Mouse (Mus musculus) embryonic facial prominence, embryonic 12.5 days (tissue): ENCODE measurements at regions not wholly inside any gene's neighbourhood (a gene's known extent, or its start where the extent isn't known, plus 50 kb on each side); places are given as distances from the start of the nearest gene placed in this dataset.
A peak's percentile ranks its signal among the peaks of the same experiment; 100 is the strongest.

Source experiments
- ATAC-seq: fragments of 200-750 bp; cut with Nextera tagmentation; 2 replicates; pipeline ENCODE4 v1.8.0; 2017; ENCODE audit not compliant: insufficient number of reproducible peaks, insufficient read depth, low FRiP score, low TSS enrichment
- H3K27ac ChIP-seq: fragments of 300-500 bp; sonication (generic); 2 replicates; pipeline ENCODE4 v1.5.1; 2016; ENCODE audit warnings: mild to moderate bottlenecking
- H3K27me3 ChIP-seq: fragments of 300-500 bp; sonication (generic); 2 replicates; pipeline ENCODE4 v1.6.1; 2016; ENCODE audit warnings: mild to moderate bottlenecking, moderate library complexity
- H3K36me3 ChIP-seq: fragments of 300-500 bp; sonication (generic); 2 replicates; pipeline ENCODE4 v1.6.1; 2016; ENCODE audit warnings: mild to moderate bottlenecking
- H3K4me1 ChIP-seq: fragments of 300-500 bp; sonication (generic); 2 replicates; pipeline ENCODE4 v1.6.1; 2016
- H3K4me2 ChIP-seq: fragments of 300-500 bp; sonication (generic); replicated peaks from 2 replicates; pipeline ENCODE4 v1.6.1; 2016; ENCODE audit warnings: mild to moderate bottlenecking, moderate library complexity
- H3K4me3 ChIP-seq: fragments of 300-500 bp; sonication (generic); 2 replicates; pipeline ENCODE4 v1.5.1; 2016; ENCODE audit warnings: mild to moderate bottlenecking
- H3K9ac ChIP-seq: fragments of 300-500 bp; sonication (generic); 2 replicates; pipeline ENCODE4 v1.6.1; 2016; ENCODE audit warnings: mild to moderate bottlenecking, moderate library complexity
- H3K9me3 ChIP-seq: fragments of 300-500 bp; sonication (generic); 2 replicates; pipeline ENCODE4 v1.6.1; 2016; ENCODE audit warnings: mild to moderate bottlenecking, moderate library complexity
- WGBS: fragments of 180-500 bp; shearing (Covaris S2); methylation state at CpG from one replicate; pipeline ENCODE4 v1.1.7; 2016; 5-methylcytosine and 5-hydroxymethylcytosine counted together

DNA sequence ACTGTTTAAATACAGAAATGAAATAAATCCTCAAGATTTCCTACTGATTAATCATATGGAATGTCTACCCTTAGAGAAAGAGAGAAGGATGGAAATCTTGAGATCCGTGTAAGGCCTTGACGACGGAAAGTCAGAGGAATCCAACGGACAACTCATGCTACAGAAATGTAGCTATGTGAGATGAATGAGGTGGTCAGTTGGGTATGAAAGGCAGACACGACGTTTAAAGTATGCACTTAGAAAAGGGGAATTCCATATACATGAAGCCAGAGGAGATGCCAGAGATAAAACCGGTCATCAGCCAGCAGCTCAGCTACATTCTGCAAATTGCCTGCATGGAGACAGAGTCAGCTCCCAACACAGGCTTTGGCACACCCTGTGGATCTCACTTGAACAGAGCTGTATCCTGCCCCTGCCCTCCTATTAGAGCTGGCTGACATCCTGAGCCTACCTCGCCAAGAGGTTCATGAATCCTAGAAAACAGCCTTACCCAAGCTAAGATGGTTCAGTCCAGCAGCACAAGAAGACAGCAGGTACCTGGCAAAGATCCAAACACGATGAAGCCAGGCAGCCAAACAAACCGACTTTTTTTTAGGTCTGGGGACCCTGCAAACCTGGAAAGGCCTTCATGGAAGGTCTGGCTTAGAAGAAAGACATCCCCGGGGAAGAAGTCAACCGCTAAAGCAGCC is 331.3 kb upstream of the Epha4 start:
- H3K27me3 ChIP-seq = no peaks in the 10 kb centered on the region
- no peak for ATAC-seq
- H3K4me1 ChIP-seq = peaks cover 8% of the 10 kb centered on the region; the same call in 1 of the 2 replicates
- H3K9ac ChIP-seq = no peak overlapping the region
- H3K27ac ChIP-seq = no peak overlapping the region
- no peaks in the 10 kb centered on the region for H3K9me3 ChIP-seq
- no peak overlapping the region for H3K4me3 ChIP-seq
- 85% methylated on average over 12 of the region's 12 CpGs for WGBS
- H3K36me3 ChIP-seq = no peaks in the 10 kb centered on the region
- no peak overlapping the region for H3K4me2 ChIP-seq

DNA sequence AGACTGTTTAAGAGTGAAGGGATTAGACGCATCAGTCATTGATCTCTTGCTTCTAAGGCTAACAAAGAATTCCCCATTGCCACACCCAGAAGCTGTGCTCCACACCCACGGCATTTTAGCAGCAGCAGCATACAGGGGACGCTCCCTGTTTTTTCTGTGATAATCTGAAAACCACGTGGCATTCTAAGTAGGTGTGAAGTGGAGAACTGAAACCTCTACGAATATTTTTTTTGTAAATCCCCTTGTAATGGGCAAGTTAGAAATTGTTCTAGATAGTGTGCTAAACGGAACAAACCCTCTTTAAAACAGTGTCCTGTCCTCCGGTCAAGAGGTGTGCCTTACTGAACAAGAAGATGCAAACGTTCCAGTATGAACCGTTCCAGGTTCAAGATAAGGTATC is 325.8 kb upstream of the Epha4 start:
- no peak overlapping the region for H3K4me3 ChIP-seq
- no peaks in the 10 kb centered on the region for H3K36me3 ChIP-seq
- ATAC-seq = no peak
- H3K4me1 ChIP-seq = no peaks in the 10 kb centered on the region
- no peaks in the 10 kb centered on the region for H3K9me3 ChIP-seq
- H3K27ac ChIP-seq = no peak overlapping the region
- no peak overlapping the region for H3K9ac ChIP-seq
- 73% methylated on average over 9 of the region's 9 CpGs for WGBS
- no peaks in the 10 kb centered on the region for H3K27me3 ChIP-seq
- no peak overlapping the region for H3K4me2 ChIP-seq

DNA sequence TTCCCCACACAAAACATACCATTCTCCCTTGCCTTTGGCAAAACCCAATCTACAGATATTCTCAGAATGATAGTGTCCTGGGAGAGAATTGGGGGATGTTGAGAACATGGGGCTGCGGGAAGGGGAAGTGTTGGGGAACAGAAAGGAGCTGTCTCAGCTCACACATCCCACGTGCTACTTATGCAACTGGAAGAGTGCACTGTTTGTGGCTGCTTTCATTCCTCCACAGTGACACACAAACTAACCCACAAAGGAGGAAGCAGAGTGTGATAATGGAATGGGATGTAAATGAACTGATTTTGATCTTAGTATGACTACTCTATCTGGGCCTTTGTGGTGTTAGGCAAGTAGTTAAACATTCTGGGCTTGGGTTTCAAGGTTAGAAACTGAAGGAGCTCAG is 317.3 kb upstream of the Epha4 start:
- Histone ChIP-seq H3K4me1 (no peaks in the 10 kb centered on the region), H3K36me3 (no peaks in the 10 kb centered on the region), H3K27me3 (no peaks in the 10 kb centered on the region), H3K4me3 (no peak overlapping the region), H3K4me2 (no peak overlapping the region), H3K27ac (no peak overlapping the region), H3K9ac (no peak overlapping the region), H3K9me3 (no peaks in the 10 kb centered on the region)
- no peak for ATAC-seq
- 60% methylated on average over 2 of the region's 2 CpGs for WGBS

DNA sequence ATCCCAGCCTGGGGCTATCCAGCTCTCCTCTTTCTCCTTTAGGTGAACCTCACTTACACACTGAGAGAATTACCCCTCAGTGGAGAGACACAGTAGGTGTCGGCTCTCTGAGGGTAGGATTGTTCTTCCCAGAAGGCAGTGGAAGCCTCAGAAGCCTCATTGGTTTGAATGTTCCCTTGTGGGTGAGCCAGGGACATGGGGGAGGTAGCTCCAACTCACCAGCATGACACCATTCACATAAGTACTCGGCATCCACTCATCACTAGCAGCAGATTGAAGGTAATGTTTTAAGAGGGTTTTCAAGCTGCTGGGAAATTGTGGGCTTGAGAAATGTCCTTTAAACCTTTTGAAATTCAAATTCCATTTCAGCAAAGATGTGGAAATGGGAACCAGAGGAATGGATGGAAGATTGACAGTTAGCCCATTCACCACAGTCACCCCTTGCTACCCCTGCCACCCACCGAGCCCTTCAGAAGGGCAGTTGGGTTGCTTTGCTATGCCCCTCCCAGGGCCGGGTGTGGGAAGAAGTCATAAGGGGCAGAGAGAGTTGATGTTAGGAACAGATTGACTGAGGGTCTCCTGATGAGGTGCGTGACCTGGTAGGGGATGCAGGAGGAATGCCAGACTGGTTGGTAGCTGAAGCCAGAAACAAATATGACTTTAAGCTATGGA is 310.0 kb upstream of the Epha4 start:
- ATAC-seq = no peak
- H3K36me3 ChIP-seq = no peaks in the 10 kb centered on the region
- H3K9ac ChIP-seq = no peak overlapping the region
- H3K27ac ChIP-seq = no peak overlapping the region
- H3K4me3 ChIP-seq = no peak overlapping the region
- no peak overlapping the region for H3K4me2 ChIP-seq
- H3K9me3 ChIP-seq = no peaks in the 10 kb centered on the region
- H3K4me1 ChIP-seq = peaks cover 10% of the 10 kb centered on the region; the same call in 1 of the 2 replicates
- 61% methylated on average over 5 of the region's 5 CpGs for WGBS
- no peaks in the 10 kb centered on the region for H3K27me3 ChIP-seq

DNA sequence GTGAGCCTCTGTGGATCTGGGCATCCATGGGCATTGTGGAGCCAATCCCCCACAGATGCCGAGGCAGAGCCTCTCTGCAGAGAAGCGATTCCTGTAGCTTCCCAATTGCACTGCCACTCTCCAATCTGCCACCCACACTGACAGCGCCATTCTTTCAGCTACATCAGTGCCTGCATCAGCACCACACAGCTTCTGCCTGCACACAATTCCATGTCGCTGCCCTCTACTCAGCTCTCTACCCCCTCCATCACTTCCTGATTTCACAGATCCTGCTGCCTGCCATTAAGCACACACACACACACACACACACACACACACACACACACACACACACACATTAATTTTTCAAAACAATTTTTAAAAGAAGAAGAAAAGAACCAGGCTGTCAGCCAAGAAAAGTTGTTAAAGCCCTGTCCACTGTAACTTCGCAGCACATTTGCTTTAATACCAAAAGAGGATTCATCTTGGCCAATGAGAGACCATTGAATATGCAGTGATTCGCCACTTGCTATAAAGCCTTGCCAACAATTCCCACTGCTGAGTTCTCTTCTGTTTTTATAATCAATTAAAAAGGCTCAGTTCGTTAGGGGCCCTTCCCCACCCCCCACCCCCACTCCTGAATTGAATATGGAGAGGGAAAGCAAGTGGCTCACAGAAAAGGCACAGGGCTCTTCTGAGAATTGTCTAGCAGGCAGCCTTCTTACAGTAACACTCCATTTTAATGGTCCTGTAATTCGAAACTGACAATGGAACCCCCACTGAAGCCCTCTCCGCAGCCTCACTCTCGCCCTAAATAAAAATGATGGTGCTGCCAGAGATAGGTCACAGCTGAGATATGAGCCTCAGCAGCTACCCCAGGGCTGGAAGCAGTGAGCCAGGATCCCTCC is 309.2 kb upstream of the Epha4 start:
- no peaks in the 10 kb centered on the region for H3K9me3 ChIP-seq
- no peak overlapping the region for H3K27ac ChIP-seq
- no peak overlapping the region for H3K4me3 ChIP-seq
- H3K27me3 ChIP-seq = no peaks in the 10 kb centered on the region
- no peak overlapping the region for H3K9ac ChIP-seq
- no peaks in the 10 kb centered on the region for H3K36me3 ChIP-seq
- H3K4me2 ChIP-seq = 0 out of 2 replicates have a peak overlapping the region, but pooled peaks have one; percentile 19
- 34% methylated on average over 10 of the region's 10 CpGs for WGBS
- no peak for ATAC-seq
- peaks cover 10% of the 10 kb centered on the region; the same call in 1 of the 2 replicates for H3K4me1 ChIP-seq

DNA sequence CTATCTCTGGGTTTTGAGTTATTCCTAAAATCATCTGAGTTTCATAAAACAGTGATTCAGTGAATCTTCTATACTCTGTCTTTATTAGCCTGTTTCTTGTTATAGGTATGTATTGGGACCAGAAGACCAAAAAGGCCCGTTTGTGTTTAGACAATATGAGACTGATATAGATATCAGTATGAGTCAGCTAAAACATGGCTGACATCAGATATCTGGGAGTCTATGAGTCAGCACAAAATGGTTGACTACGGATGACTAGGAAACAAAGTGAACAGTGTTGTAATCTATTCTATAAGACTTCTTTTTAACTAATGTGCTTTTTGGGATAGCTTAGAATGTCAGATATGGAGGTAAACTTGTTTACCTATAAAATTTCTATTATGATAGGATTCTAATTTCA is 305.2 kb upstream of the Epha4 start:
- Histone ChIP-seq H3K9me3 (no peaks in the 10 kb centered on the region), H3K9ac (no peak overlapping the region), H3K4me1 (peaks cover 10% of the 10 kb centered on the region; the same call in 1 of the 2 replicates), H3K4me2 (no peak overlapping the region), H3K36me3 (no peaks in the 10 kb centered on the region), H3K4me3 (no peak overlapping the region), H3K27me3 (no peaks in the 10 kb centered on the region), H3K27ac (no peak overlapping the region)
- no peak for ATAC-seq
- WGBS = 73% methylated on average over 2 of the region's 2 CpGs

DNA sequence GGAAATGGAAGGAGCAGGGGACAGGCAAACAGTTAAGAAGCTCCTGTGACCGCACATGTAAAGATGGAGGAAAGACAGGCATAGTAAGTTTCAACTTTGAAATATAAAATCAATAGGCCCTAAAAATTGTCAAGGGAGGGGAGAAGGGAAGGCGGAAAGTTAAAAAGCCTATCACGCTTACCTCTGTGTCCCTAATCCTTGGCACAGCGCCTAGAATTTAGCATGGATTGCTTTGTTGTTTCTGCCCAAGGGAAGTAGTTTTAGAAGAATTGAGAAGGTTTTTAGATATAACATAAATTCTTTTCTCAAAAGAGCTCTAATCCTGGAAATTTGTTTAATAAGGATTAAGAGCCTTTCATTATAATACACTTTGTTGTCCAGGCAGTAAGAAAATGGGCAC is 300.6 kb upstream of the Epha4 start:
- Histone ChIP-seq H3K9me3 (no peaks in the 10 kb centered on the region), H3K27ac (no peak overlapping the region), H3K4me2 (no peak overlapping the region), H3K36me3 (no peaks in the 10 kb centered on the region), H3K4me1 (no peaks in the 10 kb centered on the region), H3K27me3 (no peaks in the 10 kb centered on the region), H3K4me3 (no peak overlapping the region), H3K9ac (no peak overlapping the region)
- no peak for ATAC-seq
- WGBS = 88% methylated on average over 4 of the region's 4 CpGs

DNA sequence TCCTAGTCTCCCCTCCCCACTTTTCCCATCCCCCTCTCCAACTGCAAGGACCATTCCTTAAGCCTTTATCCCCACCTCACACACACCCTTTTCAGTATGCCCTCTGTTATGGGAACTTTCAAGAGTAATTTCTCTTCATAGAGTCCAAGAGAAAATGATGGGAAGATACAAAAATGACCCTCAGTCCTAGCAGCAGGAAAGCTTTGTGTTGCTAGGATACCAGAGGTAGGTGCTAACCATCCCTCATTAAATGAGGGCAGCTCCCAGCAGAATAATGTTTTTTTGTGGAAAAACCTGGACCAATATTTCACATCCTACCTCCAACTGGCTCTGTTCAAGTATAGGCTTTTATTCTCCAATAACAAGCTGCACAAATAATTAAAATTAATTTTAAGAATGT is 296.7 kb upstream of the Epha4 start:
- no peak for ATAC-seq

DNA sequence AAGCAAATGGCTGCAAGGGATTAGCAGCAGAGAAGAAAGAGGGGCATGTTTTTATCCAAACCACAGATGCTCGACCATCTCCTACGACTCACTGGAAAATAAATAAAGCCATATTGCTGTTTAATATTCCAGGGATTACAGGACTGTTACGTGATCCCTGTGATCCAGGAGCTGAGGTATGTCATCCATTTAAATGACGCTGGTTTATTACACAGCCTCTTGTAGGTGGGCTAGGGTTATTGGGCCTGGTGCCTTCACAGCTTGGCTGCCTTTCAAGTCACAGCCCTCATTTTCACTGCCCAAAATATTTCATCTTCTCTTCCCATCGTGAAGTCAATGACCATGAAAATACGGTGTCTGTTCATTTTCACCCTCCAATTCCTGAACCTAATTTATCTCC is 276.1 kb upstream of the Epha4 start:
- no peak overlapping the region for H3K9ac ChIP-seq
- 70% methylated on average over 6 of the region's 6 CpGs for WGBS
- no peaks in the 10 kb centered on the region for H3K9me3 ChIP-seq
- H3K4me1 ChIP-seq = no peaks in the 10 kb centered on the region
- H3K27me3 ChIP-seq = no peaks in the 10 kb centered on the region
- no peak for ATAC-seq
- H3K4me3 ChIP-seq = no peak overlapping the region
- no peak overlapping the region for H3K4me2 ChIP-seq
- H3K27ac ChIP-seq = no peak overlapping the region
- H3K36me3 ChIP-seq = no peaks in the 10 kb centered on the region

More for the DNA sequence above, 296.7 kb upstream of the Epha4 start:
- H3K4me3 ChIP-seq = no peak overlapping the region
- H3K27ac ChIP-seq = no peak overlapping the region
- no peaks in the 10 kb centered on the region for H3K4me1 ChIP-seq
- no peak overlapping the region for H3K4me2 ChIP-seq
- no peaks in the 10 kb centered on the region for H3K27me3 ChIP-seq
- no peaks in the 10 kb centered on the region for H3K9me3 ChIP-seq
- no peak overlapping the region for H3K9ac ChIP-seq
- no peaks in the 10 kb centered on the region for H3K36me3 ChIP-seq

DNA sequence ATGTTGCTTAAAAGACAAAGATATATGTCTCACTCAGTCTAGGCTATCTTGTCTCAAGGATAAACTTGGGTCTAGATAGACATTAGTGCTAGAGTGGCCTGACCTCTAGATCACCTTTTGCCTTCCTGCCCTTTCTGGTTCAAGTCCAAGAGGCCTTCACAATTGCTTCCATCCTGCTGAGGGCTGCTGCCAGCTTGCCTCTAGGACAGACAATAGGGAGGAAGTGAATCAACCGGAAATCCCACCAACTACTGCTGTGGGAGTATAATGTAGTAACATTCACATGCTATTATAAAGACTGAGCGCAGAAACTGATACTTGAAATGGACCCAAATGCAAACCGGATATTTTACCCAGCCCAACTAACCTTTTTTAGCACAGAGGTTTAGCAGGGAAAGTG is 239.4 kb upstream of the Epha4 start:
- no peaks in the 10 kb centered on the region for H3K36me3 ChIP-seq
- no peak overlapping the region for H3K4me3 ChIP-seq
- no peak overlapping the region for H3K4me2 ChIP-seq
- H3K9me3 ChIP-seq = 0 out of 2 replicates have a peak, but pooled peaks cover 3% of the 10 kb centered on the region
- no peak for ATAC-seq
- no peak overlapping the region for H3K9ac ChIP-seq
- WGBS = 85% methylated on average over 3 of the region's 3 CpGs
- no peak overlapping the region for H3K27ac ChIP-seq
- H3K4me1 ChIP-seq = no peaks in the 10 kb centered on the region
- H3K27me3 ChIP-seq = no peaks in the 10 kb centered on the region

DNA sequence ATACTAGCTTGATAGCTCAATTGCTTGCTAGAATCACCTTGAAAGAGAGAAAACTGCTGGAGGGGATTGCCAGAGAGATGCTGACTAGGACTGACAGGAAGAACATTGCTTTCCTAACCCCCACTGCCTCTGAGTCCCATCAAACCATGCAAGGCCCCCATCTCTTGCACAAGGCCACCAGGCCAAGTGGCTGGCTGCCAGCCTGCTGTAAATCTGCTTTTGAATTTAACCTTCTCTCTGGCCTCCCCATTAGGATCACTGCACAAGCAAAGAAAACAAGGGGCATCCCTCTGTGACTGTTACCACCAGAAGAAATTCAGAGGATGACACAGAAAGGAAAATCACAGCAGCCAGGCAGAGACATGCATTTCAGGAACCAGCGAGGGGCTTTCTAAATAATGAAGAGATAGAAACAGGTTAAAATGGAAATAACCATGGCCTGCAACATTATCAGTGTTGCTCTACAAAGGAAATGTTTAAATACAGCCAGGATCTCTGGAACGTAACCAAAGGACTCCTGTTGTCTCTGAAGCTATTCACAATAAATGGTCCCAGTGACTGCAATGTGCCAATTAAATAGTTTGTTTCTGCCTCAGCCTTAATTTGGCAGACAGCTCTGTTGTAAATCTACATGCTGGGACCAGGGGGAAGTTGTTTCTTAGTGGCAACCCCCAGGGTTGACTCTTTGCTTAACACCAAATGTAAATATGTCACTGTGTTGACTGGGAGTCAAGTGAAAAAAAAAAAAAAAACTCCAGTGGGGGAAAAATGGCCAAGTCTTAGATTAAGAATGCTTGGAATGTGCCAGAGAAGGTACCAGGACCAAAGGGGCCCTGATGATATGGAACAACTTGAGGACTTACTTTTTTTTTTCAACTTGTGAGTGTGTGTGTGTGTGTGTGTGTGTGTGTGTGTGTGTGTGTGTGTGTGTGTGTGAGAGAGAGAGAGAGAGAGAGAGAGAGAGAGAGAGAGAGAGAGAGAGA is 233.9 kb upstream of the Epha4 start:
- H3K9me3 ChIP-seq = no peaks in the 10 kb centered on the region
- WGBS = 55% methylated on average over 2 of the region's 2 CpGs

More for the DNA sequence above, 233.9 kb upstream of the Epha4 start:
- H3K27me3 ChIP-seq = no peaks in the 10 kb centered on the region
- ATAC-seq = no peak
- H3K27ac ChIP-seq = no peak overlapping the region
- no peak overlapping the region for H3K9ac ChIP-seq
- peaks cover 5% of the 10 kb centered on the region for H3K4me1 ChIP-seq
- H3K4me2 ChIP-seq = no peak overlapping the region
- no peaks in the 10 kb centered on the region for H3K36me3 ChIP-seq
- no peak overlapping the region for H3K4me3 ChIP-seq
